Mouse (Mus musculus) E14TG2a.4 (cell line): ENCODE measurements around the gene Mbnl3.

Experiments used
- H3K27me3 ChIP-seq: 2 replicates; pipeline ENCODE4 v1.6.1; 2014; ENCODE audit warnings: low read length, control low read depth; ENCODE audit not compliant: insufficient read depth
- H3K36me3 ChIP-seq: 2 replicates; pipeline ENCODE4 v1.6.1; 2014; ENCODE audit warnings: low read length, control low read depth; ENCODE audit not compliant: insufficient read depth
- H3K4me1 ChIP-seq: replicated peaks from 2 replicates; pipeline ENCODE4 v1.6.1; 2014; ENCODE audit warnings: low read depth, low read length, control low read depth
- H3K4me3 ChIP-seq: replicated peaks from 2 replicates; pipeline ENCODE4 v1.5.1; 2014; ENCODE audit warnings: mild to moderate bottlenecking, low read length
- H3K9me3 ChIP-seq: 2 replicates; pipeline ENCODE4 v1.6.1; 2014; ENCODE audit warnings: low read length, control low read depth
- CTCF ChIP-seq: conservative IDR thresholded peaks from 2 replicates; pipeline ENCODE4 v1.5.1; 2014; ENCODE audit warnings: low read length
- NANOG ChIP-seq: IDR thresholded peaks from 2 replicates; pipeline ENCODE4 v1.6.1; 2014; ENCODE audit warnings: borderline replicate concordance, low read length, mixed read lengths
- POU5F1 ChIP-seq: IDR thresholded peaks from 2 replicates; pipeline ENCODE4 v1.6.1; 2014; ENCODE audit warnings: low read length, borderline replicate concordance

The Mbnl3 gene

DNA sequence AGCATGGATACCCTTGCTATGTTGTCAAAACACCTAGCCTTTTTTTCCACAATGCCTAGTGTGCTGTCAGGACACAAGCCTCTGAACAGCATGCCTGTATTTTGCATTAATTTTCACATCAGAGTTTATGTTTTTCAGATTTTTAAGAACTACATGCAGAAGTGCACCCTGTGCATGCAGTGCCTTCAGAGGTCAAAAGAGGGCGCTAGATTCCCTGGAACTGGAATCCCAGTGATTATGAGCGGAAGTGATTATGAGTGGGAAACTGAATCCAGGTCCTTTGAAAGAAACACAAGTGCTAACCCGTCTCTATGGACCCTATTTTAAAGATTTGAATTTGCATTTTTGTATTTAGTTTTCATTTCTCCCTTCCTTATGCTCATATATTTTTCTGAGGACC, 129.6 kb downstream of the Mbnl3 start:
- TF ChIP-seq POU5F1 = no peak
- no peak for TF ChIP-seq NANOG
- TF ChIP-seq CTCF = peak; percentile 88
- H3K4me1 ChIP-seq = no peaks in the 10 kb centered on the region
- no peaks in the 10 kb centered on the region for H3K27me3 ChIP-seq
- no peaks in the 10 kb centered on the region for H3K36me3 ChIP-seq
- no peaks in the 10 kb centered on the region for H3K9me3 ChIP-seq
- no peak overlapping the region for H3K4me3 ChIP-seq
